Mouse (Mus musculus): Measurements from ENCODE around the gene Rdh9.
"Not testable (repeated sequence)": the region's sequence is repeated elsewhere in the genome, so short reads cannot be mapped to it uniquely, and the experiment has no call there.

The Rdh9 gene

DNA sequence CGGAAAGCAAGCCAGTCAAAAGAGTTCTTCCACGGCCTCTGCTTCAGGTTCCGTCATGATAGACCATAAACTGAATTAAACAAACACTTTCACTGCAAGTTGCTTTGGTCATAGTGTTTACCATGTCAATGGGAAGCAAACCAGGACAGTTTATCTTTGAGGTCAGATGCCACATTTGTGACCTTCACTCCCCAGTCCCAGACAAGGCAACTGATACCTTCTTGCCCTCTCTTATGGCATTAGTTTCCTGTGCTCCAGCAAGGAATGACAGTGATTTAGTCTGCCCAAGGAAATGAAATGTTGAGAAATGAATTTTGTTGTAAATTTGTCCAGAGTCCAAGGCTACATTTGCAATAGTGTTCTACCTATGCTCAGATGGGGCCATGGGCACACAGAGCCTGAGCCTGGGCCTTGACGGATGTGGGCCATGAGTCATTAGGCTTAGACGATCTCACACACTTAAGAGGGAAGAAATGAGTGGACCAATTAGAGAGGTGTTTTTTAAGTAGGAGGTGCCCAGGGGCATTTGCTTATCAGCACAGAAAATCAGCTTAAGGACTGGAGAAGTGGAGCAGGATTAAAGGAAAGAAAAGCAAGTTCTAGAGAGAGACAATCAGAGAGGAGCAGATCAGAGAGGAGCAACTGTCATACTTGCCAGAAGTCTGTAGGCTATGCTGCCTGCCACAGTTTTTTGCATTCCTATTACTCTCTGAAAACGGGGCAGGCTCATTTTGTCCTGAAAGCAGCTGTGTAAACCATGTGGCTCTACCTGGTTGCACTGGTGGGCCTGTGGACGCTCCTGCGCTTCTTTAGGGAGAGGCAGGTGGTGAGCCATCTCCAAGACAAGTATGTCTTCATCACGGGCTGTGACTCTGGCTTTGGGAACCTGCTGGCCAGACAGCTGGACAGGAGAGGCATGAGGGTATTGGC is 16.7 kb upstream of the Rdh9 start, which contains the start of the genes Rdh1 and Rdh16f1:
TSS of gene Rdh1 (plus strand) at position 541 of the 930 bp plus-strand sequence.
TSS of gene Rdh16f1 (plus strand) at position 607 of the 930 bp plus-strand sequence.
- DNase-seq: peak in 1 of 2 experiments; percentile 12

DNA sequence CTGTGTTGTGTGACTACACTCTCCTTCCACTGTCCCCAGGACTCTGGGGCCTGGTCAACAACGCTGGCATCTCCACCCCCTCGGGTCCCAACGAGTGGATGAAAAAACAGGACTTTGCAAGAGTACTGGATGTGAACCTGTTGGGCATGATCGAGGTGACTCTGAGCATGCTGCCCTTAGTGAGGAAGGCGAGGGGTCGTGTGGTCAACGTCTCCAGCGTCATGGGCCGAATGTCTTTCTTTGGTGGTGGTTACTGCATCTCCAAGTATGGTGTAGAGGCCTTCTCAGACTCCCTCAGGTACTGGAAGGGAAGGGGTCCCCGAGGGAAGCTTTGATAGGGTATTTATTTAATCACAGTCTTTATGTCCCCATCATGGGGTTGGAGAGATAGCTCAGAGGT is 13.3 kb upstream of the Rdh9 start:
- not testable (repeated sequence) for DNase-seq

DNA sequence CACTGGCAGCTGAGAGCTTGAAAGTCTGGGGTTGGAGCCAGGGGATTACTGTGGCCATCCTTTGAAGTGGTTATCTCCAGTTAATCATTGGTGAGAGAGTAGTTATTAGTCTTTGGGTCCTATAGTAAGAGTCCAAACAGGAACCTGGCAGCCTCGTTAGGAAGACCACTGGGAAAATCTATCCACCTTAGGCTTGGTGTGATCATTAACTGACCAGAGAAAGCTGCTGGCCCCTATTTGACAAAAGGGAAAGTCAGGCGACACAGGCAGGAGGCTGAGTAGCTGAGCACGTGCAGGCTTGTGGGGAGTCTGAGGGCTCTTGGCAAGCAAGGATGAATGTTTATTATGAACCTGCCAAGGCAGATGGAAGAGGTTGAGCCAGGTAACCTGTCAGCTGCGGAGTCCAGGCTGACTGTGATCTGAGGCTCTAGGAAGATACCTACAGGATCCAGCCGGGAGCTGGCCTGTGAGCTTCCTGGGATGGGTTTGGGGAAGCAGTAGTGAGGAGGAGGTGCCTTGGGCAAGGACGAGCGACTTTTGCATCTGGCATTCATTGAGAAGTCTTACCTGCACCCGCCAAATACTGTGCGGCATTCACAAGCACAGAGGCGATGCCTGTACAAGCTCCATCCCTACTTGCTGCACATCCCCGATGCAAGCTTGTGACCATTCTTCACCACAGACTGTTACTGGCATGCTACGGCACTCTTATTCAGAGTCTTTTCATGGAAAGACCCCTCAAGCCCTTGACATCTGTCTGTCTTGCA is 12.1 kb upstream of the Rdh9 start:
- no peak for DNase-seq

DNA sequence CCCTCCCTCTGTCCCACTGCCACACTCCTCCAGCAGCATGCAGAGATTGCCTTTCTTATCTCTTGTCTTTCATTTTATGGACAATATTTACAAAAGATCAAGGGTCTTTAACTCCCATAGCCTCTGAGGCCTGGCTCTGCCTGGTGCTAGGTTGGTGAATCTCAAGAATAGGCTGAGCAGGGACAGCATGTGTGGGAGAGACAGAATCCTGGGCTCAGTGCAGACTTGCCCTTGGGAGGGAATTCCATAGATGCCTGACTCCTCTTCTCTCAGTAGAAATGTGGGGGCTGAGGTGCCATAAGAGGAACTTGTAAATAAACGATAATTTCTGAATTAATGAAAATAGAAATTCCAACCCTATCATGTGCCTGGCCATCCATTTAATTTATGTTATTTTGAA is 9.6 kb upstream of the Rdh9 start:
- DNase-seq: no peak

DNA sequence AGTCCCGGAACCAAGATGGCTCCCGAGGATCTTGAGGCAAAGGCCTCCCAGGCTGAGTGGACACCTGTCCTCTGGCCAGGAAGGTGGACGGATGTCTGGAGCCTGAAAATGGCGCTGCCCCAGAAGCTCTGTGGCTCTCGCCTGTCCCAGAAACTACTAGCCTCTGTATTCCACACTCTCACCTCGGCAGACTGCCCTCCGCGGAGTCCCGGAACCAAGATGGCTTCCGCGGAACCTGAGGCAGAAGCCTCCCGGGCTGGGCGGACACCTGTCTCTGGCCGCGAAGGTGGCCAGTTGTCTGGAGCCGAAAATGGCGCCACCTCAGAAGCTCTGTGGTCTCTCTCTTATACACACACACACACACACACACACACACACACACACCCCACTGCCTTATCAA is 6.1 kb downstream of the Rdh9 start:
- not testable (repeated sequence) for DNase-seq

DNA sequence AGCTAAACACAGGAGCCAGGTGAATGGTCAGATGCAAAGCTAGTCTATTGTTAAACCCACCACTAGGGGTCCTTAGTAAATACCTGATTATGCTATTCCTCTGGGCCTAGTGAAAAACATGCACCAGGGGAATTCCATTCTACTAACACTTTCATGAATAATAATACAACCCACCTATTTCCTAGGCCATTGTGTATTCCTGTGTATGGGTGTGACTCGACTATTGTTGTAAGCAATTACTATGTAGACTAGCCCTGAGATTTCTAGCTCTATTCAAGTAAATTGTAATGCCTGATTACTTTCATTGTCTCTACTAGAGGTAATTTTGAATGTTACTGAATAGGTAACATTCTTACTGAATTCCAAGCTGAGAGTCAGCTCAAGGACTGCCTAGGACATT is 9.2 kb downstream of the Rdh9 start:
- not testable (repeated sequence) for DNase-seq

DNA sequence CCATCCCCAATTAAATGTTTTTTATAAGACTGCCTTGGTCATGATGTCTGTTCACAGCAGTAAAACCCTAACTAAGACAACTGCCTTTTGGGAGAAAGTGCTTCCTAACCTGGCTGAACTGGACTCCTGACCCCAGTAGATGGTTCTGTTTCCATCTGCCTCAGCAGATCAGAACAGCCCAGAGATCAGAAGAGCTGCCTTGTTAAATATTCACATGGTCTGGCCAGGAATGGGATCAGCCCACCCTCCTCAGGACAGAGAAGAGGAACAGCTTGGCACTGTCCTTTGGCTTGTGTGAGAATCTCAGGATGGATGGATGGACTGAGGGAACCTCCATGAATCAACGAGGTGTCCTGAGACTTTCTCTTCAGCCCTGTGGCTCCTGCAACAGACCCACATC is 23.1 kb downstream of the Rdh9 start:
- no peak for DNase-seq

DNA sequence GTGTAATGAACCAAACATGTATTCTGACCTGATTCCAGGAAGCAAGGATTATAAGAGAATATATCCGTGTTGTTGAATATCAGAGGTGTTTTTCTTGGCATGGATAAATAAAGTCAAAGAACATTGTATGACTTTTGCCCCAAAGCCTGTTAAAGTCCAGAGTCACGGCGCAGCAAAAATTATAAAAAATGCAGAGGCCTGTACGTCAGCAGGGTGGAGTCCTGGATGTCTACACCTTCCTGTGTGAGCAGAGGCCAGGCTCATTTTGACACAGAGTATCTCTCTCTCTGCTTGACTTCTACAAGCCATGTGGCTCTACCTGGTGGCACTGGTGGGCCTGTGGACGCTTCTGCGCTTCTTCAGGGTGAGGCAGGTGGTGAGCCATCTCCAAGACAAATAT is 24.7 kb downstream of the Rdh9 start, which contains the start of gene Rdh16:
TSS of gene Rdh16 (plus strand) at position 262 of the 400 bp plus-strand sequence.
- DNase-seq: no peak

DNA sequence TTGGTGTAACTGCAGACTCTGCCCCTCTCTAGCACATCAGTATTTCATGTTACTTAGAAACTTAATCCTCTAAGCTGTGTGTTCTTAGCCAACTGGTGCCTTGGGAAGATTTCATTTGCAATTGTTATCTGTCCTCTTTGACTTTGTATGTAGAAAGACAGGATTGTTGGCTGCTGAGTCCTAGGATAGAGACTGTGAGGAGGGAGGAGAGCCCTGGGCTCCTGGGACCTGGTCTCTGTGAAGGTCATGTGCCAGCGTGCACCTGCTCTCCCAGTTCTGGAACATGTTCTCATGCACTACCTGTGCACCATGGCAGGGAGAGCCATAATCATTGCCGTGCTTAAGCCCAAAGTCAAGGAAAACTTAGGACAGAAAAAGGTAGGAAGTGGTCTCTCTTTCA is 25.4 kb downstream of the Rdh9 start:
- DNase-seq: no peak

DNA sequence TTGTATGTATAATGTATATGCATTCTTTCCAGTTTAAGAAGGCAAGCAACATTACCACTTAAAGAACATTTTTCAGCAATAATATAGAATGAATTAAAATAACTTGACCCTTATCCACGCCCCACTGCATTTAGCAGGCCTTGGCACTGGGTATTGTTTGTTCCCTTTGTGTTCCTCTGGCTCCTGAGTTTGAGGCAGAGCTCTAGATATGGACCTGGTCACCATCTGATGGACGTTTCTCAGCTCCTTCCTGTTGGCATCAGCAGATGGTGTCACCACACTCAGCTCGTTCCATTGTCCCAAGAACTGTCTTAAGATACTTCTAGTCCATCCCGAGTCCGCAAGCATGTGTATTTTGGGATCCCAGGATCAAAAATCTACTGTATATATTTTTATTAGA is 26.1 kb downstream of the Rdh9 start:
- DNase-seq: no peak

DNA sequence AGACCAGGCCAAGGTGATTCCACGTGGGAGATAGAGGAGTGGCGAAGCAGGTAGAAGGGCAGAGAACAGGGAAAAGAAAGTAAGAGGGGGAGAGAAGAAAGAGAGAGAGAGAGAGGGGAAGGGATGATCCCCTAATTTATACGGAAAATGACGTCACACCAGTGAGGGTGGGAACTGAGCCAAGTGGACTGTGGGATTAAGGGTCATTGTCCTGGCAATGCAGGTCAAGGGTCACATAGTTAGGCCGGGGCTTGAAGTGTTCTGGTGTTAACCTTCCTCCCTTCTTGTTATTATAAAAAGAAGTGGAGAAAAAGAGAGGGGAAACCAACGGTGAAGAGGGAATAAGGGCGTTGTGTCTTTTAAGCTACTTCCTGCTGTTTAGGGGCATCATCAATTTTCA is 28.2 kb downstream of the Rdh9 start:
- DNase-seq: no peak

DNA sequence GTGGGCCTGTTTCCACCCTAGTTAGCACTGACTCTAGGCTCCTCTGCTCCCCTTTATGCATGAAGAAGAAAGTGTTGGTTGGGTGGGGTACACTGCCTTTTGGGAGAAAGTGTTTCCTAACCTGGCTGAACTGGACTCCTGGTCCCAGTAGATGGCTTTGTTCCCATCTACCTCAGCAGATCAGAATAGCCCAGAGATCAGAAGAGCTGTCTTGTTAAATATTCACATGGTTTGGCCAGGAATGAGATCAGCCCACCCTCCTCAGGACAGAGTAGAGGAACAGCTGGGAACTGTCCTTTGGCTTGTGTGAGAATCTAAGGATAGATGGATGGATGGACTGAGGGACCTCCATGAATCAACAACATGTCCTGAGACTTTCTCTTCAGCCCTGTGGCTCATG is 39.7 kb downstream of the Rdh9 start:
- DNase-seq: no peak

DNA sequence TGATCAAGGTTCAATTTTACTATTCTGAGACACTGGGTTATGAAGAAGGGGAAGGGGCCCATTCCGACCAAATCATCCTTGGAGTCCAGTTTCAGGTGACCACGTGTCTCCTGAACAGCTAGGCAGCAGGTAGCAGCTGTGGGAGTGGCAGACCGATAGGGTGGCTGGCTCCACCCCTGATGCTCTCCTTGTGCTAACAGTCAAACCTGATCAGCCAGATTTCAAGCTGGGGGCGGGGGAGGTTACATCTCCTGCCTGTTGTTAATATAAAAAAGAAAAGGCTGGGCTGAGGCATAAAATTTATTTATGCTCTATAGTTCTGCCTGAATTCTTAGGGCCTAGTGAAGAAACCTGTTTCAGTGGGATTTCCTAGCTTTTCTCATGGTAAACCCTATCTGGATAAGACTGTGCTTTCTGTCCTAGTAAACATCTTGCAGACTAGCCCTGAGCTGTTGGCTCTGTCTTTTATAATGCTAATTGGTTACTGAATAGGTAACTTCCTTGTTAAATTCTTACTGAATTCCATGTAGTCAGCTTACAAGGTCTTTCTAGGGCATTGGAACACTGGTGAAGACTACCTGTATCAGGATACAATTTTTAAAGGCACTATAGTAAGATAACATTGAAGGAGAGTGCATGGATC is 41.2 kb downstream of the Rdh9 start:
- not testable (repeated sequence) for DNase-seq

DNA sequence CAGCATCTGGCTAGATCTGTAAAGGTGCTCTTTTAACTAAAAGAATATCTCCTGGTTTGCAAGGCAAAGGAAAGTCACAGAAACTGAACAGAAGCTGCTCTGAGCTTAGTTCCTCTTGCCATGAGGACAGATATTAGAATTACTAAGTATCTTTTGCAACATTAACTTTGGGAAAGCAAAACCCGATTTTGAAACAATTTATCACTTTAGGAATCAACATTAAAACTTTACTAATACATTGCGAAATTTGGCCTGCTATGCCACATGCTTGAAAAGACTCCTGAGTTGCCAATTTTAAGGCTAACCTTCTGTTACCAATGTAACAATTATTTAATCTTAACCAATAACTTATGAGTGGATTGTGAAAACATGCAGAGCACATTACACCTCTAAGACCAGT is 45.6 kb downstream of the Rdh9 start:
- not testable (repeated sequence) for DNase-seq

DNA sequence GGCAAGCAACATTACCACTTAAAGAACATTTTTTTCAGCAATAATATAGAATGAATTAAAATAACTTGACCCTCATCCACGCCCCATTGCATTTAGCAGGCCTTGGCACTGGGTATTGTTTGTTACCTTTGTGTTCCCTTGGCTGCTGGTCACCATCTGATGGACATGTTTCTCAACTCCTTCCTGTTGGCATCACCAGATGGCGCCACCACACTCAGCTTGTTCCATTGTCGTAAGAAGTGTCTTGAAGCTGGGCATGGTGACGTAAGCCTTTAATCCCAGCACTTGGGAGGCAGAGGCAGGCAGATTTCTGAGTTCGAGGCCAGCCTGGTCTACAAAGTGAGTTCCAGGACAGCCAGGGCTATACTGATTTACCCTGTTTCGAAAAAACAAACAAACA is 49.2 kb downstream of the Rdh9 start:
- DNase-seq: no peak

DNA sequence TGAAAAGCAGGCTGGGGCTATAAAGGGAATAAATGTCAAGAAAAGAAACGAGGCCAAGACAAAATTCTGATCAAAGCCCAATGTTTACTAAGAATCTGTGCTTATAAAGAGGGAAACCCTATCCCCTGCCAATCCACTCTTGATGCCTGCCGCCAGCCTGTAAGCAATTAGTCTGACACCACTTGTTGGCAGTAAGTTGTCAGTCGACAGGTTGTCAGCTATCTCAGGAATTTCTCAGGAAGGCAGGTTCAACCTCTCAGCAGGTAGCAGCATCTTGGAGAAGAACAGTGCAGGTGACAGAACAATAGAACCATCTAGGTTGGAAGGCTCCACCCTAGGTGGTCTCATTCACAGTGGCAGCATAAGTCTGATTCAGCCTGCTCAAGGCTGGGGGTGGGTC is 52.9 kb downstream of the Rdh9 start:
- DNase-seq: no peak

DNA sequence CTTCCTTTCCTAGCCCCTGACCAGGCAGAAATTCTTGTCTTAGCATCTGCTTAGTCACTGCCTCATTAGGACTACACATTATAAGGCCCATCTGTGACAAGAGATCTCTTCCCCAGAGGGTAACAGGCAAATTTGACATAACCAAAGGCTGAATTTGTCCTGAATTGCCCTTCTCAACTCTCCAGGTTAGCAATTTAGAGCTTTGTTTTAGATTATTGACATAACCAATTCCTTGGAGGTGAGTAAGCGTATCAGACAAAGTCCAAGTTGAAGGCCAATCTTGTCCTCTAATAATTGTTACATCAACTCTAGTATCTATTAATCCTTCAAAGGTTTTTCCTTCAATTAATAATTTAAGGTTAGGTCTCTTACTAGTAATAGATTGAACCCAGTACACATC is 58.0 kb downstream of the Rdh9 start:
- not testable (repeated sequence) for DNase-seq

DNA sequence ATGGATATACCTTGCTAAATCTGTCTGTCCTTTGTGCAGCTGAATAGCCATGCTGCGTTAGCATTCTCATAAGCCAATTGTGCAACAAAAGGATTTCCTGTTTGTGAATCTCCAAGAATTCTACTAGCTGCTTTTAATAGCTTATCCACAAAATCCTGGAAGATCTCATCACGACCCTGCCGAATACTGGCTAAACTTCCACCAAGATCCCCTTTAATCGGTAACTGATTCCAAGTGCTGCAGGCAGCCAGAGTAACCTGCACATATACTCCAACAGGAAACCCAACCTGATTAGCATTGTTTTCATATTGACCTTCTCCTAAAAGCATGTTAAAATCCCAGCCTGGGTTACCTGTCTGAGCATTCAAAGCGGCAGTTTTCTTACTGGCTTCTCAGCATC is 59.1 kb downstream of the Rdh9 start:
- no peak for DNase-seq

DNA sequence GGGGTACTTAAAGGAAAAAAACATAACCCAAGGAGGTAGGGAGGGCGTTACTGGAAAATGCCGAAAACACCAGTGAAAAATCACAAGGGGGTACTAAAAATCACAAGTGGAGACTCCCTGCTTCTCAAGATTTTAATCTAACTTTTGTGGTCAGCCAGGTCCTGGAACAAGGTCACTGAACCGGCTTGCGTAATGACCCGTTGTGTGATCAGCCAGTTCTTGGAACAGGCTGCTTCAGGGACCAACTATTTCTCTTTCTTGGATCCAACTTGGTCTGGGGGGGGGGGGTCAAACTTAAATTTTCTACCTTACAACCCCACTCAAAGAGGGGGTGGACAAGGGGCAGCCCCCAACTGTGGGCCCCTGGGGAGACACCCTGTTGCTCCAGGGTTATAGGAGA is 61.6 kb downstream of the Rdh9 start:
- DNase-seq: not testable (repeated sequence)

DNA sequence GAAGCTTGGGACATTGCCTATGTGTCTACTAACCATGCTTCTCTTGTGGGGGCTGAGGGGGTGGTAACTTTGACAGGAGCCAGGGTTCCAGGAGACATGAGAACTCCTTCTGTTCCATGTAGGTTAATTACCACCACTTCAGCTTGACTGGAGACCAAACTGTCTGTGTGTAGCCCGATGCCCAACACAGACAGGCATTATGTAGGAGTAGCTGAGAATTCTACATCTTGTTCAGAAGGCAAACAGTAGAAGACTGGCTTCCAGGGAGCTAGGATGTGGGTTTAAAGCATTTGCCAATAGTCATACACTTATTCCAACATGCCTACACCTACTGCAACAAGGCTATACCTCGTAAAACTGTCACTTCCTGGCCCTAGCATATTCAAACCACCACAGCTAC is 62.4 kb downstream of the Rdh9 start:
- no peak for DNase-seq

DNA sequence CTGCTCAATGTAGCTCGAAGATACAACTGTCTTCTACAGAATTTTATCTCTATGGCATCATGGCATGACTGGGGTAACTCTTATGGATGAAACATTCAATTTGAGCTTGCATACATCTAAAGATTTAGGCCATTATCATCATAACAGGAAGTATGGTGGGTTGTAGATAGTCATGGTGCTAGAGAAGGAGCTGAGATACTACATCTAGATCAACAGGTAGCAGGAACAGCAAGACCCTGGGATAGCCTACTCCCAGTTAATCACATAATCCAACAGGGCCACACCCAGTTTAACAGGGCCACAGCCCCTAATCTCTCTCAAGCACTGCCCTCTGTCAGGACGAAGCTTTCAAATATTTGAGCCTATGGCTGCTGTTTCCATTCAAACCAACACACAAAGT is 64.6 kb downstream of the Rdh9 start:
- DNase-seq: no peak
